Comparison of ENCODE assay signal across 15 mouse cellular contexts in genomic region chr9:99340126-99340525, GRCm38 (mm10). TPM values are rescaled to one million over a fixed set of nuclear protein-coding genes. Genes with fewer than 3 reads are reported as not detected.
"Had no signal": no experiment of that assay in that cellular context is flagged by ENCODE, and none has a peak within 500 bp of the region (broad histone marks: within the 10 kb centered on the region; RNA-seq: fewer than 3 reads in every experiment).

No protein-coding gene starts in this region.

- ATAC-seq: hindbrain, embryonic 16.5 days; inflammation-experienced regulatory T-cells, adult 6 months; intestine, embryonic 15.5 days; intestine, postnatal 0 days had no signal

- DNase-seq: gastrocnemius, postnatal 14 days; gastrocnemius, postnatal 36 days; heart, postnatal 14 days; heart, postnatal 36 days; kidney, adult 18-20 months; kidney, adult 8-10 months; kidney, postnatal 10 days; kidney, postnatal 25 days; liver had no signal

RNA-seq across cellular contexts. Expression of gene Esyt3, which starts 18.2 kb away (rescaled TPM):
- total RNA-seq: gastrocnemius, adult 18-20 months; gastrocnemius, adult 8-10 months; gastrocnemius, postnatal 36 days had no signal
